ENCODE assay signal across 23 mouse cellular contexts in the genomic region with DNA sequence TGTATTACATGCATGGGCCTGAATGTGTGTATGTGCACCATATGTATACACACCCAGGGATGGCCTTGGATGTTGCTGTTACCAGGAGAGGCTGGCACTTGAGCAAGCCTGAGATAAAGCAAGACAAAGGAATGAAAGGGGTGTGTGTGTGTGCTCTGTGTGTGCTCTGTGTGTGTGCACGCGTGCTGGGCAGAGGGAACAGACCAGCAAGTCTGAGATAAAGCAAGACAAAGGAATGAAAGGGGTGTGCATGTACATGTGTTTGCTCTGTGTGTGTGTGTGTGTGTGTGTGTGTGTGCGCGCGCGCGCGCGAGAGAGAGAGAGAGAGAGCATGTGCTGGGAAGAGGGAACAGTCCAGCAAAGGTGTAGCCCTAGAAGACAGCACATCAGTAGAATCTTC.
DNase-seq lines count a peak whose midpoint lies in the region; ATAC-seq and TF ChIP-seq lines count a peak whose summit lies in the region.
"Had no signal": no experiment of that assay in that cellular context is flagged by ENCODE, and none has a peak within 500 bp of the region (broad histone marks: within the 10 kb centered on the region; RNA-seq: fewer than 3 reads in every experiment).

No protein-coding gene starts in this region.

- no peak overlapping the region for H3K4me3 ChIP-seq in hindbrain, embryonic 10.5 days
- no peak overlapping the region for H3K4me3 ChIP-seq in hindbrain, embryonic 14.5 days (replicated peaks; ENCODE audit: low read length)
- H3K4me3 ChIP-seq in midbrain, embryonic 12.5 days = no peak overlapping the region
- no peak overlapping the region for H3K4me3 ChIP-seq in midbrain, postnatal 0 days (ENCODE audit: low read depth, low read length)
- no peak overlapping the region for H3K4me3 ChIP-seq in stomach, embryonic 14.5 days (ENCODE audit: low read depth, low read length)
- no peak overlapping the region for H3K4me3 ChIP-seq in stomach, postnatal 0 days (ENCODE audit: low read depth, low read length)
- H3K4me3 ChIP-seq: embryonic facial prominence, embryonic 12.5 days; embryonic facial prominence, embryonic 15.5 days; heart, embryonic 10.5 days; heart, embryonic 13.5 days; hindbrain, embryonic 15.5 days had no signal

- no peaks in the 10 kb centered on the region for H3K27me3 ChIP-seq in hindbrain, embryonic 10.5 days (ENCODE audit: insufficient read depth, poor library complexity, severe bottlenecking)
- H3K27me3 ChIP-seq in hindbrain, embryonic 14.5 days (ENCODE audit: control insufficient read depth, insufficient read depth, low read length) = no peaks in the 10 kb centered on the region
- H3K27me3 ChIP-seq in midbrain, embryonic 12.5 days = no peaks in the 10 kb centered on the region
- H3K27me3 ChIP-seq in midbrain, postnatal 0 days (ENCODE audit: insufficient read depth, low read length) = no peaks in the 10 kb centered on the region
- H3K27me3 ChIP-seq in stomach, embryonic 14.5 days (ENCODE audit: control insufficient read depth, insufficient read depth, low read length) = no peaks in the 10 kb centered on the region
- no peaks in the 10 kb centered on the region for H3K27me3 ChIP-seq in stomach, postnatal 0 days (ENCODE audit: control insufficient read depth, insufficient read depth, low read length)
- H3K27me3 ChIP-seq: embryonic facial prominence, embryonic 12.5 days; embryonic facial prominence, embryonic 15.5 days; hindbrain, embryonic 15.5 days had no signal

- H3K9me3 ChIP-seq in hindbrain, embryonic 10.5 days = no peaks in the 10 kb centered on the region
- H3K9me3 ChIP-seq in hindbrain, embryonic 14.5 days (ENCODE audit: control insufficient read depth, low read length) = no peaks in the 10 kb centered on the region
- H3K9me3 ChIP-seq in midbrain, embryonic 12.5 days = no peaks in the 10 kb centered on the region
- no peaks in the 10 kb centered on the region for H3K9me3 ChIP-seq in midbrain, postnatal 0 days (ENCODE audit: low read length)
- no peaks in the 10 kb centered on the region for H3K9me3 ChIP-seq in stomach, embryonic 14.5 days (ENCODE audit: control insufficient read depth, low read depth, low read length)
- H3K9me3 ChIP-seq in stomach, postnatal 0 days (ENCODE audit: control insufficient read depth, low read length) = no peaks in the 10 kb centered on the region
- H3K9me3 ChIP-seq: embryonic facial prominence, embryonic 12.5 days; embryonic facial prominence, embryonic 15.5 days; heart, embryonic 10.5 days; heart, embryonic 13.5 days; hindbrain, embryonic 15.5 days had no signal

- TF ChIP-seq EP300 in stomach, postnatal 0 days (optimal IDR thresholded peaks at IDR 0.05) = no peak

- H3K4me1 ChIP-seq in hindbrain, embryonic 10.5 days (replicated peaks) = peaks cover 44% of the 10 kb centered on the region
- H3K4me1 ChIP-seq in hindbrain, embryonic 14.5 days (replicated peaks; ENCODE audit: control insufficient read depth, insufficient read depth, low read length) = peaks cover 12% of the 10 kb centered on the region
- peaks cover 51% of the 10 kb centered on the region for H3K4me1 ChIP-seq in midbrain, embryonic 12.5 days
- H3K4me1 ChIP-seq in midbrain, postnatal 0 days (ENCODE audit: insufficient read depth, low read length) = no peaks in the 10 kb centered on the region
- H3K4me1 ChIP-seq in stomach, embryonic 14.5 days (ENCODE audit: control insufficient read depth, insufficient read depth, low read length) = peaks cover 17% of the 10 kb centered on the region; the same call in 1 of the 2 replicates
- no peaks in the 10 kb centered on the region for H3K4me1 ChIP-seq in stomach, postnatal 0 days (replicated peaks; ENCODE audit: control insufficient read depth, insufficient read depth)

- WGBS in hindbrain, embryonic 10.5 days = 96% methylated on average over 9 of the region's 9 CpGs
- WGBS in hindbrain, embryonic 14.5 days = 94% methylated on average over 9 of the region's 9 CpGs
- 99% methylated on average over 9 of the region's 9 CpGs for WGBS in midbrain, embryonic 12.5 days
- 92% methylated on average over 9 of the region's 9 CpGs for whole genome bisulfite sequencing in midbrain, postnatal 0 days
- 94% methylated on average over 9 of the region's 9 CpGs for WGBS in stomach, embryonic 14.5 days
- 73% methylated on average over 3 of the region's 9 CpGs for WGBS in stomach, postnatal 0 days

- H3K4me2 ChIP-seq in hindbrain, embryonic 14.5 days (replicated peaks) = no peak overlapping the region
- no peak overlapping the region for H3K4me2 ChIP-seq in midbrain, embryonic 12.5 days (replicated peaks)
- no peak overlapping the region for H3K4me2 ChIP-seq in midbrain, postnatal 0 days (ENCODE audit: low read depth, low read length, poor library complexity, severe bottlenecking)
- H3K4me2 ChIP-seq in stomach, embryonic 14.5 days (replicated peaks; ENCODE audit: low read depth, low read length) = no peak overlapping the region
- no peak overlapping the region for H3K4me2 ChIP-seq in stomach, postnatal 0 days (replicated peaks; ENCODE audit: low read depth)
- H3K4me2 ChIP-seq: embryonic facial prominence, embryonic 12.5 days; embryonic facial prominence, embryonic 15.5 days; heart, embryonic 13.5 days; hindbrain, embryonic 15.5 days had no signal

- no peak for ATAC-seq in hindbrain, embryonic 14.5 days (ENCODE audit: low FRiP score)
- no peak for ATAC-seq in midbrain, embryonic 12.5 days (ENCODE audit: low FRiP score, low read depth)
- ATAC-seq in midbrain, postnatal 0 days (ENCODE audit: low FRiP score) = no peak
- peak; percentile 54 for ATAC-seq in stomach, embryonic 14.5 days (ENCODE audit: insufficient number of reproducible peaks, insufficient read depth, low FRiP score, low read depth)
- ATAC-seq in stomach, postnatal 0 days (ENCODE audit: low FRiP score, low TSS enrichment) = peak; percentile 51; the same call in 1 of the 2 replicates
- ATAC-seq: CD4-positive, CD25-positive, alpha-beta regulatory T cell, adult 4 months; forebrain, embryonic 14.5 days had no signal

- no peak for DNase-seq in hindbrain, embryonic 10.5 days (ENCODE audit: low spot score)
- no peak for DNase-seq in hindbrain, embryonic 14.5 days (ENCODE audit: low spot score)
- no peak for DNase-seq in midbrain, postnatal 0 days (ENCODE audit: low spot score)
- DNase-seq in stomach, postnatal 0 days (ENCODE audit: low spot score) = peak; percentile 46
- DNase-seq: adrenal gland, adult 2 months; adrenal gland, postnatal 14 days; cerebellum, adult 11 months; cerebellum, adult 2 months; cerebellum, adult 9-11 months; cerebellum, postnatal 25 days; gastrocnemius, postnatal 25 days; heart, adult 18-20 months; heart, postnatal 14 days; heart, postnatal 4 days had no signal

- H3K27ac ChIP-seq in hindbrain, embryonic 10.5 days = peak overlapping the region; percentile 42
- no peak overlapping the region for H3K27ac ChIP-seq in hindbrain, embryonic 14.5 days
- H3K27ac ChIP-seq in midbrain, embryonic 12.5 days (replicated peaks) = peak overlapping the region; percentile 17
- no peak overlapping the region for H3K27ac ChIP-seq in midbrain, postnatal 0 days (ENCODE audit: low read depth, low read length)
- no peak overlapping the region for H3K27ac ChIP-seq in stomach, embryonic 14.5 days (ENCODE audit: low read length)
- no peak overlapping the region for H3K27ac ChIP-seq in stomach, postnatal 0 days (replicated peaks)
- H3K27ac ChIP-seq: embryonic facial prominence, embryonic 12.5 days; embryonic facial prominence, embryonic 15.5 days; heart, embryonic 10.5 days; heart, embryonic 13.5 days; hindbrain, embryonic 15.5 days had no signal

- 0 out of 2 replicates have a peak, but pooled peaks cover 4% of the 10 kb centered on the region for H3K36me3 ChIP-seq in hindbrain, embryonic 10.5 days
- no peaks in the 10 kb centered on the region for H3K36me3 ChIP-seq in hindbrain, embryonic 14.5 days (replicated peaks; ENCODE audit: control insufficient read depth, insufficient read depth)
- no peaks in the 10 kb centered on the region; the same call in 1 of the 2 replicates for H3K36me3 ChIP-seq in midbrain, embryonic 12.5 days
- H3K36me3 ChIP-seq in midbrain, postnatal 0 days (ENCODE audit: insufficient read depth, low read length) = no peaks in the 10 kb centered on the region
- H3K36me3 ChIP-seq in stomach, embryonic 14.5 days (ENCODE audit: control insufficient read depth, insufficient read depth, low read length) = no peaks in the 10 kb centered on the region
- no peaks in the 10 kb centered on the region for H3K36me3 ChIP-seq in stomach, postnatal 0 days (ENCODE audit: control insufficient read depth, insufficient read depth, low read length)
- H3K36me3 ChIP-seq: embryonic facial prominence, embryonic 12.5 days; embryonic facial prominence, embryonic 15.5 days; heart, embryonic 10.5 days; heart, embryonic 13.5 days; hindbrain, embryonic 15.5 days had no signal

- no peak overlapping the region for H3K9ac ChIP-seq in hindbrain, embryonic 14.5 days
- H3K9ac ChIP-seq in midbrain, embryonic 12.5 days (replicated peaks) = no peak overlapping the region
- no peak overlapping the region for H3K9ac ChIP-seq in midbrain, postnatal 0 days (replicated peaks; ENCODE audit: low read length, poor library complexity, severe bottlenecking)
- no peak overlapping the region for H3K9ac ChIP-seq in stomach, embryonic 14.5 days (replicated peaks; ENCODE audit: low read depth, low read length)
- no peak overlapping the region for H3K9ac ChIP-seq in stomach, postnatal 0 days (ENCODE audit: low read length)
- H3K9ac ChIP-seq: embryonic facial prominence, embryonic 12.5 days; embryonic facial prominence, embryonic 15.5 days; heart, embryonic 13.5 days; hindbrain, embryonic 15.5 days had no signal

- TF ChIP-seq CTCF in midbrain, postnatal 0 days (IDR thresholded peaks at IDR 0.05) = no peak
- TF ChIP-seq CTCF in stomach, postnatal 0 days (IDR thresholded peaks at IDR 0.05; ENCODE audit: low read depth) = no peak

Comparison
In these comparisons a context has a peak if more than half of its experiments do, and no peak if none do; other contexts are left out.
1. H3K27ac ChIP-seq: peak in hindbrain, embryonic 10.5 days (single experiment) and midbrain, embryonic 12.5 days (single experiment); none in hindbrain, embryonic 14.5 days (single experiment), midbrain, postnatal 0 days (single experiment), stomach, embryonic 14.5 days (single experiment) and stomach, postnatal 0 days (single experiment).
2. ATAC-seq: peak in stomach, embryonic 14.5 days (single experiment) and stomach, postnatal 0 days (single experiment); none in hindbrain, embryonic 14.5 days (single experiment), midbrain, embryonic 12.5 days (single experiment) and midbrain, postnatal 0 days (single experiment).